Mouse (Mus musculus) ES-E14 (cell line): ENCODE results near the gene Panx3. TPM values are rescaled to one million over a fixed set of nuclear protein-coding genes. Genes with fewer than 3 reads are reported as not detected.

Experiments
- DNase-seq: peaks from one replicate; pipeline ENCODE4 v3.0.0-alpha.2; 2013; ENCODE audit warnings: low read depth, low spot score
- H3K27ac ChIP-seq: 2 replicates; pipeline ENCODE4 v1.5.1; 2012; ENCODE audit warnings: low read depth, mild to moderate bottlenecking, low read length, moderate library complexity, mixed read lengths; ENCODE audit not compliant: poor library complexity, insufficient read depth, severe bottlenecking
- H3K36me3 ChIP-seq: 2 replicates; pipeline ENCODE4 v1.6.1; 2012; ENCODE audit warnings: mild to moderate bottlenecking, low read length, moderate library complexity, mixed read lengths; ENCODE audit not compliant: control insufficient read depth, poor library complexity, insufficient read depth, severe bottlenecking
- H3K4me1 ChIP-seq, 2 experiments: fragments of 150-350 bp in 1 of 2; sonication (generic) in 1 of 2; 2 replicates each; pipeline ENCODE4 v1.6.1; 2012; ENCODE audit warnings: low read length in 2 of 2, mild to moderate bottlenecking in 1 of 2, mixed read lengths in 1 of 2; ENCODE audit not compliant: control insufficient read depth in 2 of 2, insufficient read depth in 2 of 2, poor library complexity in 1 of 2
- H3K4me3 ChIP-seq, 2 experiments: fragments of 150-350 bp in 1 of 2; sonication (generic) in 1 of 2; 2 replicates each; pipeline ENCODE4 v1.5.1; 2012; ENCODE audit warnings: low read length in 2 of 2, low read depth in 1 of 2, mild to moderate bottlenecking in 1 of 2, mixed read lengths in 1 of 2; ENCODE audit not compliant: insufficient read depth in 1 of 2, poor library complexity in 1 of 2, severe bottlenecking in 1 of 2
- H3K9ac ChIP-seq: 2 replicates; pipeline ENCODE4 v1.6.1; 2012; ENCODE audit warnings: low read depth, mild to moderate bottlenecking, low read length, mixed read lengths; ENCODE audit not compliant: poor library complexity, insufficient read depth, severe bottlenecking
- H3K9me3 ChIP-seq: fragments of 150-350 bp; sonication (generic); 2 replicates; pipeline ENCODE4 v1.6.1; 2012; ENCODE audit warnings: low read depth, mild to moderate bottlenecking, low read length; ENCODE audit not compliant: control insufficient read depth, insufficient read depth
- CHD2 ChIP-seq: IDR thresholded peaks from 2 replicates; pipeline ENCODE4 v1.6.1; 2014; ENCODE audit warnings: mild to moderate bottlenecking, low read depth, low read length, inconsistent platforms
- HCFC1 ChIP-seq: IDR thresholded peaks from 2 replicates; pipeline ENCODE4 v1.6.1; 2012; ENCODE audit warnings: low read length, inconsistent platforms, borderline replicate concordance; ENCODE audit not compliant: insufficient read depth
- MAFK ChIP-seq: IDR thresholded peaks from 2 replicates; pipeline ENCODE4 v1.6.1; 2014; ENCODE audit warnings: mild to moderate bottlenecking, low read depth, low read length, inconsistent platforms; ENCODE audit not compliant: insufficient read depth
- ZC3H11A ChIP-seq: IDR thresholded peaks from 2 replicates; pipeline ENCODE4 v1.6.1; 2012; ENCODE audit warnings: low read depth, mild to moderate bottlenecking, inconsistent platforms, low read length, borderline replicate concordance
- ZNF384 ChIP-seq: IDR thresholded peaks from 2 replicates; pipeline ENCODE4 v1.6.1; 2012; ENCODE audit warnings: low read depth, low read length, inconsistent platforms
- in situ Hi-C, 2 experiments: fragments of 600-800 bp; cut with MboI; formaldehyde crosslinking; loops; one replicate each; pipeline ENCODE4 v1.15.1; 2025; ENCODE audit warnings: low sequenced_read_pairs in 2 of 2, inconsistent platforms in 1 of 2; ENCODE audit not compliant: unreplicated experiment in 2 of 2
- total RNA-seq: library from RNA; depleted of rRNA; stranded (reverse); fragments of 300-350 nt; gene quantifications from 2 replicates; pipeline ENCODE4 v1.2.3, GENCODE M21; 2012

The Panx3 gene
- total RNA-seq, 1 experiment = 0.13 TPM

DNA sequence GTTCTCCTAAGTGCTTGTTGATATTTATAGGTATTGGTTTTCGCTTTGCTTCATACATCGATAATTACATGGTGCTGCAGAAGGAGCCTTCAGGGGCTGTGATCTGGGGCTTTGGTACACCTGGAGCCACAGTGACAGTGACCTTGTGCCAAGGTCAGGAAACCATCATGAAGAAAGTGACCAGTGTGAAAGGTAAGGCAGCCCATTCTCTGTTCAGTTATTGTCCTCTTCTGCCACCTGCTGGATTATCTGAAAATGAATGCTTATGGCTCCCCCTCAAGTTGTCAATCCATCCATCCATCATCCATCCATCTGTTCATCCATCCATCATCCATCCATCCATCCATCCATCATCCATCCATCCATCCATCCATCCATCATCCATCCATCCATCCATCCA, 52.3 kb downstream of the Panx3 start:
- TF ChIP-seq MAFK (no peak), HCFC1 (no peak), ZC3H11A (peak; percentile 92), ZNF384 (no peak)
- DNase-seq = no peak
- in situ Hi-C loops = loop anchor here (10.0 to 25.0 kb wide), 2 partner anchors 192 to 204 kb away; partner anchors contain the start of gene Robo4 (in 1 of the 2)
- H3K27ac ChIP-seq = no peak overlapping the region
- H3K36me3 ChIP-seq = no peaks in the 10 kb centered on the region
- H3K4me3 ChIP-seq = no peak overlapping the region
- no peaks in the 10 kb centered on the region for H3K9me3 ChIP-seq
- H3K4me1 ChIP-seq = peaks cover 0 to 1% of the 10 kb centered on the region in 2 experiments; a peak in 2 of 4 replicates
- H3K9ac ChIP-seq = no peak overlapping the region

DNA sequence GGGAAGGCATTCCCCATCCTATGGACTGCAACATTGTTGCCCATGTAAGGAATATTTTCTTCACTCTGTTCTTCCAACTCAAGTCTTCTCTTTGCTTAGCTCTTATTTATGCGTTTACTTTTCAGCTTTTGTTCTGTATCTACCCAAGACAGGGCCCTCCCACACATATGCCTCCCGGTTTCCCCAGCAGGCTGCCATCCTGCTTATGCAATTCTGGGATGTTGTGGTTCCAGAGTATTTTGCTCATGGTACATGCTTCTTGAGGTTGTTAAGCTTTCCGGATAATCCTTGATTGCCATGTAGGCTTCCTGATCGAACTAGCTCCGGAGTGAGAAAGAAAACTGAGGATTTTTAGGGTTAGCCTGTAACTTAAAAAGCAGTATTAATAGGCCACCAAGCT, 53.8 kb downstream of the Panx3 start:
- in situ Hi-C loops = loop anchor here (10.0 to 25.0 kb wide), 2 partner anchors 190 to 203 kb away; partner anchors contain the start of gene Robo4 (in 1 of the 2)
- DNase-seq = no peak

DNA sequence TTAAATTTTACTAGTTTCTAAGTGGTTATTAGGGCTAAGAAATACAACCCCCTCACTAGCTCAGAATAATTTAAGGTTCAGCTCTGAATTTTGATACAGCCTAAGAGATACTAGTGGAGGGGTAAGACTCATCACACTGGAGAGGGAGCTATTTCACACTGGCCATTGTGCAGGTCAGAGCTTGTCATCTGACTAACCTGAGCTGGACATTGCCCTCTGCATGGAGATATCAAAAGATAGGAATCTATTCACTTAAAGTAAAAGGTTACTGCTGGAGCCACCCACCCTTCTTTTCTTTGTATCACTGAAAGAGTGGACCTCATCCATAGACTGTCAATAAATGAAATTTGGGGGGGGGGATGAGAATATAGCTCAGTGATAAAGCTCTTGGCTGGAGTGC, 54.7 kb downstream of the Panx3 start:
- no peak for TF ChIP-seq MAFK
- TF ChIP-seq ZNF384 = no peak
- no peak for TF ChIP-seq HCFC1
- no peak for TF ChIP-seq ZC3H11A
- no peak for TF ChIP-seq CHD2
- H3K4me1 ChIP-seq = peaks cover 0 to 1% of the 10 kb centered on the region in 2 experiments; a peak in 2 of 4 replicates
- H3K9me3 ChIP-seq = no peaks in the 10 kb centered on the region
- H3K4me3 ChIP-seq = peak overlapping the region in 1 of 2 experiments; percentile 75; a peak in 3 of 4 replicates
- H3K27ac ChIP-seq = no peak overlapping the region
- no peak for DNase-seq
- no peak overlapping the region for H3K9ac ChIP-seq
- H3K36me3 ChIP-seq = no peaks in the 10 kb centered on the region
- in situ Hi-C loops = loop anchor here (10.0 to 25.0 kb wide), 2 partner anchors 190 to 202 kb away; partner anchors contain the start of gene Robo4 (in 1 of the 2)

More for the DNA sequence above, 53.8 kb downstream of the Panx3 start:
- peaks cover 0 to 1% of the 10 kb centered on the region in 2 experiments; a peak in 2 of 4 replicates for H3K4me1 ChIP-seq
- H3K4me3 ChIP-seq = no peak overlapping the region
- H3K27ac ChIP-seq = no peak overlapping the region
- no peak overlapping the region for H3K9ac ChIP-seq
- no peak for TF ChIP-seq HCFC1
- H3K36me3 ChIP-seq = no peaks in the 10 kb centered on the region
- no peaks in the 10 kb centered on the region for H3K9me3 ChIP-seq

DNA sequence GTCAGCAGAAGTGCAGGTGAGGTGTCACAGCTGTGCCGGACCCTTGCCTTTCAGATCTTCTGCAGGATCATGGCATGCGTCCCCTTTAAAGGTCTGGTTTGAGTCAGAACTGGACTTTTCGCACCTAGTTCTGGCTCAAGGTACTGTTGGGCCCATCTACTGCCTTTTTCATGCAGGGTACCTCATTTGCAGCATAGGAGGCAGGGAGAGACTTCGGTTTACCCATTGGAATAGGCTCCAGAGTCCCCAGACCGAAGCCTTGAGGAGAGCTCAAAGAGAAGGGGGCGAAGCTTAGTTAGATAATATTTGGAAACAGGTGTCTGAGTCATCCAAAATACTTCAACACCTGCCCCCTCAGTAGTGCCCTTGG, 55.1 kb downstream of the Panx3 start:
- Histone ChIP-seq H3K9ac (peak overlapping the region; percentile 66), H3K27ac (no peak overlapping the region), H3K4me1 (peaks cover 0 to 1% of the 10 kb centered on the region in 2 experiments; a peak in 2 of 4 replicates), H3K4me3 (peak overlapping the region; percentile 60 to 75), H3K9me3 (no peaks in the 10 kb centered on the region), H3K36me3 (no peaks in the 10 kb centered on the region)
- TF ChIP-seq ZC3H11A (no peak), CHD2 (no peak), MAFK (no peak), HCFC1 (no peak), ZNF384 (no peak)
- no peak for DNase-seq
- in situ Hi-C loops = loop anchor here (10.0 to 25.0 kb wide), 2 partner anchors 189 to 202 kb away; partner anchors contain the start of gene Robo4 (in 1 of the 2)
